Mouse (Mus musculus): ENCODE measurements at regions not wholly inside any gene's neighbourhood (a gene's known extent, or its start where the extent isn't known, plus 50 kb on each side); places are given as distances from the start of the nearest gene placed in this dataset.

DNA sequence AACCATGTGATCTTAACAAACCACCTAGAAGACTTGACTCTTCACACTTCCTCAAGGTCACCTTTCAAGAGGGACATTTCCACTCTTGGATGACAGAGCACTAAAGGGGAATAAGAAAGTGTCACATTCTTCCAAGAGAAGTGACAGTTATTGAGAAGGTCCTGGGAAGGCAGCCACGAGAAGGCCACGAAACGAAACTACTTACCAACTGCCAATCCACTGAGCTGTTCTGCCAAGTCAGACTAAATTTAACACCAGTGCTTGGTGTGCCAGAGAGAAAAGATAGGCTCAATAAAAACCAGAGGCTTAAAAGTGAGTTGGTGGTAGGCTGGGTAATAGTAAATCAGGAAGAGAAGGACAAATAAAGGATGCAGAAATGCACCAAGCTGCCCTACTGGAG, 507.4 kb upstream of the Nrsn1 start:
- no peak for ATAC-seq (ENCODE audit: insufficient read depth)
- TF ChIP-seq CTCF (IDR thresholded peaks at IDR 0.05; ENCODE audit: low read depth): no peak
- H3K9ac ChIP-seq: no peak overlapping the region
- no peaks in the 10 kb centered on the region for H3K4me1 ChIP-seq (ENCODE audit: insufficient read depth)
- H3K4me3 ChIP-seq (ENCODE audit: low read depth, low read length): no peak overlapping the region
- DNase-seq: no peak
- H3K4me2 ChIP-seq: no peak overlapping the region
- H3K36me3 ChIP-seq (ENCODE audit: insufficient read depth): no peaks in the 10 kb centered on the region
- no peak overlapping the region for H3K27ac ChIP-seq (ENCODE audit: low read depth)
- no peaks in the 10 kb centered on the region for H3K9me3 ChIP-seq (ENCODE audit: low read depth, low read length)
- no peaks in the 10 kb centered on the region for H3K27me3 ChIP-seq (ENCODE audit: insufficient read depth, low read length)
- 65% methylated on average over 3 of the region's 3 CpGs for WGBS

DNA sequence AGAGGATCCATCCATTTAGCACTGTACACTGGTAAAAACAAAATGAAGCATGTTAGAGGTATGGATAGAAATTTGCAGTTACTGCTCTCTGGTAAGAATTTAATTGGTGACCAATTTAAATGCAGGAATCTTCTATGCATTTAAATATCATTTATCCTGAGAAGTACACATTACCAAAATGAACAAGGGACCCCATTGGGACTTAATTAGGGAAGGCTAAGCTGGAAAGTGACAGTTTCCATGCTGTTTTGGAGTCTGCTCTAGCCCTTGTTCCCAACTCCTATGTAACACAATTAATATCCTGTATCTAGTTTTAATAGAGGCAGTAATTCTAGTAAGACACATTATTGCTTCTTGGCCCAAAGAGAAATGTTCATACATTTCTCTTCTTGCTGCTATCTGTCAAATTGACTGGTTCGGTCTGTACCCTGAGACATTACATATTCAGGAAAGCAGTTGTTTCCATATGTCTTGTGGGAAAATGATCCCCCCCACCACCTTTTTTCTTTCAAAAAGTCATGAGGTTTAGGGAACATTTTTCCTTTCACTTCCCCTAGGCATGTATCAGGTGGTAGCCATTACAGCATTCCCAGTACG, 504.4 kb upstream of the Nrsn1 start:
- Histone ChIP-seq H3K36me3 (ENCODE audit: insufficient read depth) (no peaks in the 10 kb centered on the region), H3K9me3 (ENCODE audit: low read depth, low read length) (no peaks in the 10 kb centered on the region), H3K9ac (no peak overlapping the region), H3K4me2 (no peak overlapping the region), H3K4me3 (ENCODE audit: low read depth, low read length) (no peak overlapping the region), H3K4me1 (ENCODE audit: insufficient read depth) (no peaks in the 10 kb centered on the region), H3K27me3 (ENCODE audit: insufficient read depth, low read length) (no peaks in the 10 kb centered on the region), H3K27ac (ENCODE audit: low read depth) (no peak overlapping the region)
- DNase-seq (no peak), ATAC-seq (ENCODE audit: insufficient read depth) (no peak)
- TF ChIP-seq CTCF (IDR thresholded peaks at IDR 0.05; ENCODE audit: low read depth): no peak
- 68% methylated on average over 2 of the region's 2 CpGs for WGBS

DNA sequence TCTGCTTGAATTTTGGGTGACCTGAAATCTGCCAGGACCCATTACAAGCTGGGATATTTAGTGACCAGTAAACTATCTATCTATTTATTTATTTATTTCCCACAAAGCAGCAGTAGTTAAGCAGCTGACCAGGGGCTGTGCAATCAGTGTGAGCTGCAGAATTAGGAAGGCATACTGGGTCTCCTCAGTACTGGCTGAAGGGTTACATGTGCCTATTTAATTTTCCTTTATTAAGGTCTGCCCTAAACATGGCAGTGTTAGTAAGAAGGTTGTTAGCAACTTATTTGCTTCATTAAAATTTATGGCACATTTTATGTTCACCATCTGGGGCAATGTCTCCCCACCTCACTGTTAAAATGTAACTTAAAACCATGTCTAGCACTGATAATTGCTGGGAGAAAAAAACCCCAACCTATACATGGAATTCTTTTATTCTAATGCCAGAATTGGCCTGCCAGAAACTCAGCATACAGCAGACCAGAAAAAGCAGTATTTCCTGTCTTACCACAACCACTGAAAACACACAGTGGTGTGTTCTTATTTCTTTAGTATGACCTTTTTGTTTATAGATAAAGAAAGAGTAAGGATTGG, 484.3 kb upstream of the Nrsn1 start:
- Histone ChIP-seq H3K9me3 (ENCODE audit: low read depth, low read length) (no peaks in the 10 kb centered on the region), H3K27ac (ENCODE audit: low read depth) (no peak overlapping the region), H3K9ac (no peak overlapping the region), H3K36me3 (ENCODE audit: insufficient read depth) (no peaks in the 10 kb centered on the region), H3K4me2 (no peak overlapping the region), H3K4me3 (ENCODE audit: low read depth, low read length) (no peak overlapping the region), H3K4me1 (ENCODE audit: insufficient read depth) (no peaks in the 10 kb centered on the region), H3K27me3 (ENCODE audit: insufficient read depth, low read length) (no peaks in the 10 kb centered on the region)
- peak; percentile 21; the same call in 1 of the 2 replicates for ATAC-seq (ENCODE audit: insufficient read depth)
- peak; percentile 47 for DNase-seq
- no peak for TF ChIP-seq CTCF (IDR thresholded peaks at IDR 0.05; ENCODE audit: low read depth)

GRCm38 (mm10) chr13:25751409-25751777, 481.1 kb upstream of the Nrsn1 start:
- Histone ChIP-seq H3K4me3 (ENCODE audit: low read depth, low read length) (no peak overlapping the region), H3K27me3 (ENCODE audit: insufficient read depth, low read length) (no peaks in the 10 kb centered on the region), H3K27ac (ENCODE audit: low read depth) (no peak overlapping the region), H3K36me3 (ENCODE audit: insufficient read depth) (no peaks in the 10 kb centered on the region), H3K9me3 (ENCODE audit: low read depth, low read length) (no peaks in the 10 kb centered on the region), H3K4me2 (no peak overlapping the region), H3K9ac (no peak overlapping the region), H3K4me1 (ENCODE audit: insufficient read depth) (no peaks in the 10 kb centered on the region)
- ATAC-seq (ENCODE audit: insufficient read depth): no peak
- 36% methylated on average over 4 of the region's 4 CpGs for WGBS
- DNase-seq: no peak
- no peak for TF ChIP-seq CTCF (IDR thresholded peaks at IDR 0.05; ENCODE audit: low read depth)

GRCm38 (mm10) chr13:25750460-25751408, 480.4 kb upstream of the Nrsn1 start:
- no peak overlapping the region for H3K4me2 ChIP-seq
- no peaks in the 10 kb centered on the region for H3K36me3 ChIP-seq (ENCODE audit: insufficient read depth)
- 50% methylated on average over 8 of the region's 8 CpGs for WGBS
- H3K9ac ChIP-seq: no peak overlapping the region
- no peaks in the 10 kb centered on the region for H3K27me3 ChIP-seq (ENCODE audit: insufficient read depth, low read length)
- DNase-seq (no peak), ATAC-seq (ENCODE audit: insufficient read depth) (no peak)
- no peak for TF ChIP-seq CTCF (IDR thresholded peaks at IDR 0.05; ENCODE audit: low read depth)
- H3K4me1 ChIP-seq (ENCODE audit: insufficient read depth): no peaks in the 10 kb centered on the region
- no peak overlapping the region for H3K4me3 ChIP-seq (ENCODE audit: low read depth, low read length)
- no peak overlapping the region for H3K27ac ChIP-seq (ENCODE audit: low read depth)
- no peaks in the 10 kb centered on the region for H3K9me3 ChIP-seq (ENCODE audit: low read depth, low read length)

GRCm38 (mm10) chr13:25738601-25739000, 468.3 kb upstream of the Nrsn1 start:
- TF ChIP-seq CTCF (IDR thresholded peaks at IDR 0.05; ENCODE audit: low read depth): no peak
- no peak overlapping the region for H3K27ac ChIP-seq (ENCODE audit: low read depth)
- no peak overlapping the region for H3K4me3 ChIP-seq (ENCODE audit: low read depth, low read length)
- ATAC-seq (ENCODE audit: insufficient read depth) (peak; percentile 52; the same call in 1 of the 2 replicates), DNase-seq (peak; percentile 68)
- no peak overlapping the region for H3K4me2 ChIP-seq
- H3K36me3 ChIP-seq (ENCODE audit: insufficient read depth): no peaks in the 10 kb centered on the region
- no peak overlapping the region for H3K9ac ChIP-seq
- H3K27me3 ChIP-seq (ENCODE audit: insufficient read depth, low read length): no peaks in the 10 kb centered on the region
- 19% methylated on average over 2 of the region's 2 CpGs for WGBS
- no peaks in the 10 kb centered on the region for H3K9me3 ChIP-seq (ENCODE audit: low read depth, low read length)
- no peaks in the 10 kb centered on the region; the same call in 1 of the 2 replicates for H3K4me1 ChIP-seq (ENCODE audit: insufficient read depth)

- no peak overlapping the region for H3K4me2 ChIP-seq
- ATAC-seq (ENCODE audit: insufficient read depth): no peak
- H3K27ac ChIP-seq (ENCODE audit: low read depth): no peak overlapping the region
- 74% methylated on average over 3 of the region's 3 CpGs for WGBS
- H3K9ac ChIP-seq: no peak overlapping the region
- no peak for DNase-seq
- no peaks in the 10 kb centered on the region for H3K36me3 ChIP-seq (ENCODE audit: insufficient read depth)
- H3K9me3 ChIP-seq (ENCODE audit: low read depth, low read length): no peaks in the 10 kb centered on the region
- TF ChIP-seq CTCF (IDR thresholded peaks at IDR 0.05; ENCODE audit: low read depth): no peak
- H3K4me3 ChIP-seq (ENCODE audit: low read depth, low read length): no peak overlapping the region
- no peaks in the 10 kb centered on the region for H3K27me3 ChIP-seq (ENCODE audit: insufficient read depth, low read length)
- no peaks in the 10 kb centered on the region for H3K4me1 ChIP-seq (ENCODE audit: insufficient read depth)
Measured at GRCm38 (mm10) chr13:25729327-25729892, 459.1 kb upstream of the Nrsn1 start.

Data from lung, embryonic 14.5 days (tissue).